ENCODE assay signal across 8 mouse cellular contexts in genomic region chr10:9899816-9900215, GRCm38 (mm10). TPM values are rescaled to one million over a fixed set of nuclear protein-coding genes. Genes with fewer than 3 reads are reported as not detected.
A peak's percentile ranks its signal among the peaks of the same experiment; 100 is the strongest.
DNase-seq lines count a peak whose midpoint lies in the region; ATAC-seq and TF ChIP-seq lines count a peak whose summit lies in the region.

No protein-coding gene starts in this region.

- TF ChIP-seq CTCF in layer of hippocampus, adult 2 months (conservative IDR thresholded peaks at IDR 0.05), result no peak

- ATAC-seq in megakaryocyte progenitor cell, adult 5-6 weeks (replicated peaks; ENCODE audit: poor library complexity), result 0 out of 2 replicates have a peak, but pooled peaks have one; percentile 3
- no peak for ATAC-seq in megakaryocyte-erythroid progenitor cell, adult 5-6 weeks (replicated peaks; ENCODE audit: low FRiP score, low TSS enrichment, poor library complexity, severe bottlenecking)
- ATAC-seq in granulocyte monocyte progenitor cell, adult 5-6 weeks (replicated peaks; ENCODE audit: poor library complexity, severe bottlenecking), result no peak

- no peak for DNase-seq in layer of hippocampus, adult 2 months (ENCODE audit: low spot score in 2 of 2)
- no peak for DNase-seq in layer of hippocampus, postnatal 14 days (ENCODE audit: low spot score in 2 of 2)
- peak; percentile 22 for DNase-seq in Muller cell, postnatal 12 days (ENCODE audit: inconsistent ontology term)
- DNase-seq in embryo, embryonic 9.5 days (ENCODE audit: extremely low spot score), result peak; percentile 17
- DNase-seq in induced T-regulatory cell, adult 2 months (ENCODE audit: low read depth), result peak; percentile 53

- peak overlapping the region; percentile 99 for H3K27ac ChIP-seq in layer of hippocampus, adult 2 months

- peak overlapping the region; percentile 94 for H3K4me3 ChIP-seq in layer of hippocampus, adult 2 months

RNA-seq across cellular contexts. Expression of gene Stxbp5, which starts 1.1 kb away (rescaled TPM):
- 100 to 1,000 TPM; 117 to 122 TPM for total RNA-seq in layer of hippocampus, adult 2 months (2021)
- 100 to 1,000 TPM in 1 of 2 experiments, 10 to 100 TPM in 1; 99.8 to 104 TPM for total RNA-seq in layer of hippocampus, postnatal 14 days (2021)
- 63.4 and 71.4 TPM in 2 replicates for total RNA-seq in megakaryocyte progenitor cell, adult 5-6 weeks (2015)
- total RNA-seq in megakaryocyte progenitor cell, adult 5-6 weeks (2017), result 39.4 and 44.3 TPM in 2 replicates
- total RNA-seq in megakaryocyte-erythroid progenitor cell, adult 5-6 weeks (2014; fragmentation: Nextera tagmentation), result 45.7 and 56.9 TPM in 2 replicates
- 25.5 and 36.6 TPM in 2 replicates for total RNA-seq in megakaryocyte-erythroid progenitor cell, adult 5-6 weeks (2017)
- total RNA-seq in granulocyte monocyte progenitor cell, adult 5-6 weeks (2014; fragmentation: Nextera tagmentation), result 55.8 and 62.7 TPM in 2 replicates
- 51.3 and 55.9 TPM in 2 replicates for total RNA-seq in granulocyte monocyte progenitor cell, adult 5-6 weeks (2017)

Comparison
In these comparisons a context has a peak if more than half of its experiments do, and no peak if none do; other contexts are left out.
1. DNase-seq: peak in Muller cell, postnatal 12 days (single experiment), embryo, embryonic 9.5 days (single experiment) and induced T-regulatory cell, adult 2 months (single experiment); none in layer of hippocampus, adult 2 months (0 of 2) and layer of hippocampus, postnatal 14 days (0 of 2).